Mouse (Mus musculus): Measurements from ENCODE around the gene C4b.

C4b gene

DNA sequence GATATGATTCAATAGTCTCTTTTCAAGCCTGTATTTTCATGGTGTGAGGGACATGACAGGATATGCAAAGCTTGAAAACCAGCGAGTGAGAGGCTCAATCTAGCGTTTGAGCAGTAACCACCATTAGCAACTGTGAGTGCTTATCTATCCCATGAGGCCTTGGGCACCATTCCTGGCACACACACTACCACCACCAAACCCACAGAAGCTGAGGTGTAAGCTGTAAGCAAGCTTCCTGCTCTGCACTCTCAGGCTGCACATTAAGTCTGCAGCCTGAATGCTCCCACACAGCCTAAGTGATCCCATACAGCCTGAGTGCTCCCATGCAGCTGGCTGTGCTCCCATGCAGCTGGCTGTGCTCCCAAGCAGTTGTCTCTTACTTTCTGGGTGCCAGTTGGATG, 43.0 kb downstream of the C4b start:
- DNase-seq = no peak

DNA sequence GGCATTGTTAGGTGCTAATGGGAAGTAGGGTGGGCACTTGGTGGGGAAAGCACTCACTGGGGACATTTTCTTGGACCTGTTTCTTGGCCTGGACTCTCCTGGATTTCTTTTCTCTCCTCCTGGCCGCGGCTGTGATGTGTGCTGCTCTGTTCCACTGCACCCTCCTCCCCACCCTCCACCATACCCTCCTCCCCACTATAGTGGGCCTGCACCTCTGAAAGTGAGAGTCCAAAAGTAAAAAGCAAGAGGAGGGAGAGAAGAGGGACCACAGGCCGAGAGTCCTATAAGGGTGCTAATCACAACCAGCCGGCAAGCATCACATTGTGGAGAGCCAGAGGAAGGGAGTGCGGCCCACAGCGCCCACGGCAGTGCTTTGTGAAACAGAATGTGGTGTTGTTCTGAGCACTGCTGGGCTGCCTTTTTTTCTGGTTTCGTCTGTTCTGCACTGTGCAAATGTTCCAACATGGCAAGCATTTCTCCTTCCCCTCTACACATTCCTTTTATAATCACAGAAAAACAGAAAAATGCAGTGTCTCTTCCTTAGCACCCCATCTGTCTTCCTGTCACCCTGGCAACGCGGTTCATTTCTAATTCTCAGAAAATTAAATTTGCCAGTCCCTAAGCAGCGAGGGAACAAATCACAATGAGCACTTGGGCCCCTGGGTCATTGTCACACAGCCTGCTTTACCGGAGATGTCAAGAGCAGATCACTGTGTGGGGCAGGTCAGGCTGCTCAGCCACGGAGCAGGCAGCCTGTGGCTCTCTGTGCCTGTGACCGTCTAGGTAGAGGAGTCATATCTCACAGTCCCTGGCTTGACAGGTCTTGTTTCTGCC, 43.9 kb downstream of the C4b start:
- DNase-seq = no peak

DNA sequence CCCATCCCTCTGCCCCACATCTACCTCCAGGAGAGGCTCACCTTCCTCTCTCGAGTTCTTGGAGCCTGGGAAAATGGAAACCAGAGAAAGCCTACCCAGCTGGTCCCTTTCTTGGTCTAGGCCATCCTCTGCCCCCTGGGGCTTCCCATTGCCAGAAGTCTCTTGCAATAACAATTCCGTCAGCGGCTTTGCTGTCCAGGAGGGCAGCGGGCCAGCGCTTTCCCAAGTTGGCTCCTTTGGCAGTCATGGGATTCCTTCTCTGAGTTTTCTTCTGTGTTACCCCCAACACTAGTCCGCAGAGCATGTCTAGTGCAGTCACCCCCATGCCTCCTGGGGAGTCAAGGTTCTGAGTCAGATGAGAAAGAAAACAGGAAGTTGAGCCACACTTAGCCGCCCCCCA, 50.8 kb downstream of the C4b start:
- peak; percentile 51 for DNase-seq

DNA sequence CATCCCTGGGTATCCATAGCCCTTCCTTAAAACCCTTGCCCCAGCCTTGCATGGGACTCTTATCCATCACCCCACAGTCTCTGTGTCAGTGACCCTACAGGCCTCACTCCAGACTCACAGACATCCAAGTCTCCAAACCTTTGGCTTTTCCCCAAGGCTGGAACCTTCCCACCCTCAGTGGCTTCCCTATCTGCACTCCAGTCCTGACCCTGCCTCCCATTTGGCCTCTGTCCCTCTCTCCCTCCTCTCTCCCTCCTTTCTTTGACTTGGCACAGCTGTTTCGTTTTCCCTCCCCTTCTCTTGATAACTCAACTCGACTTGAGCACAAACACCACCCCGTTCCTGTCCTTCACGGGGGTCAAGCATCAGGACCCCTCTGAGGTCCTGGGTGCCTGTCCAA, 53.2 kb downstream of the C4b start:
- peak; percentile 56 for DNase-seq

DNA sequence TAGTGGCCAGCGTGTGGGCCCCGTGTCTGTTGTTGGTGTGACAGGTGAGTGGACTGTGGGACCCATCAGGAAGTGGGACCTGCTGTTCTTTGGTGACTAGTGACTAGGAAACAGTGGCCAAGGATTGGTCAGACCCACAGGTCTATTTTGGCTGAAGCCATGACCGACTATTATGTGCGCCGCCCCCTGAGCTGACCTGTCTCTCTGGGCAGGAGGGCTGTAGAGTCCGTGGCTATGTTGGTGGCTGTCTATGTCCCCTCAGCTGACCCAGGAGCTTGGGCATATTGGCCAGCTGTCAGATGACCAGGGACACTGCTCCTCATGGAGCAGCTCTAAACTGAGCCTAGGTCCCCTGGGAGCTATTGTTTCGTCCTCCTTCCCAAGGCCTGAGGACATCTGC, 54.8 kb downstream of the C4b start:
- DNase-seq = no peak

DNA sequence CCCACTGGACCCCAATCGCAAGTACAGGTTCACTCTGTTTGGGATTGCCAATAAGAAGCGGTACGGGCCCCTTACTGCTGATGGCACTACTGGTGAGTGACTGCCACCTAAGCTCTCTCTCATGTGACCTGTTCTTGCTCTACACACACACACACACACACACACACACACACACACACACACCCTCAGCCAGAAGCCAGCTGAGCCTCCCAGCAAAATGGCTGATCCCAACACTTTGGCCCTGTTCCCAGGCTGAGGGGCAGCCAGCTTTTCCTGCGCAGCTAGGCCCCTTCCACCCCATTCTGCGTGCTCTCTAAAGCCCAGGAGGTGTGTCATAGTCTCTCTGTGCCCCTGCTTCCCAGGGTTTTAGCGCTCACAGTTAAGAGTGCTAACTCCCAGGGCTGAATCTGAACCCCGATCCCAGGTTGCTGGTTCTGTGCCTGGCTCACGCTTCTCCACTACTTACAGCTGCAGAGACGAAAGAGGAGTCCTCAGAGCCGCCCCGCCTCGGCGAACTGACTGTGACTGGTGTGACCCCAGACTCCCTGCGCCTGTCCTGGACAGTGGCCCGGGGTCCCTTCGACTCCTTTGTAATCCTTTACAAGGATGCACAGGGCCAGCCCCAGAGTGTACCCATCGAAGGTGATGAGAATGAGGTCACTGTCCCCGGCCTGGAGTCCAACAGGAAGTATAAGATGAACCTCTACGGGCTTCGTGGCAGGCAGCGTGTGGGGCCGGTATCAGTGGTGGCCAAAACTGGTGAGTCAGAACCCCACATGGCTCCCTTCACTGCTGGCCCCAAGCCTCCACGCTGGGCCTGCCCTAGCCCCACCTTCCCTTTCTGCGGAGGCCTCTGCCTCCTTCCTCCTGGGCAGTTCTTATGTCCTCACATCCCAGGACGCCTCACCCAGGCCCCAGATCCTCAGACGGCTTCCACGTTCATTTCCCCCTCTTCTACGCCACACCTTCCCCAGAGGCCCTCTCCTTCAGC, 58.3 kb downstream of the C4b start:
- no peak for DNase-seq

DNA sequence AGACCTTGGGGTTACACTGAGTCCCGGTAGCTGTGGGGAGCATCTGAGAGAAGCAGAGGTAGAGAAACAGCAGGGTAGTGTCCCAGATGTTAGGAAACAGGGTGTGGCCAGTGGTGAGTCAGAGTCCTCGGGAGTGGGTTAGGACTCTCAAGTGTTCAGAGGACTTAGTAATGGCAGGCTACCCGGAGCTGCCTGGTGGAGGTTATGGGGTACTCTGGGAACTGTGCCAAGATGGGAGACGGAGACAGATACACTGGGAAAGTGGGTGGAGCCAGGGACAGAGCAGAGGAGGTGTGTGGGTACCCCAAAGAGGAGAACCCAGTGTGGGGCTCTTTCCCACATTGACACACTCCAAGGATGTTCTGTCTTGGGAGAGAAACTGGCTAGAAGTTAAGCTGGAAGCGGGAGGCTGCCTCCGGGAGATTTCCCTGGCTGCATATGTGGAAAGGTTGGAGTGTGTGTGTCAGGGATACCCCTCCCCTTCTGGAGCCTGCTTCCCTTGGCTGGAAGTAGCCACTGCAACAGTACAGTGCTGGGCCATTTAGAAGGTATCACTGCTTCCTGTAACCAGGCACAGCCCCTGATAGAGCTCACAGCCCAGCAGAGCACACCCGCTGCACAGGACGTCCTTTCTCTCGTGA, 59.3 kb downstream of the C4b start:
- no peak for DNase-seq

DNA sequence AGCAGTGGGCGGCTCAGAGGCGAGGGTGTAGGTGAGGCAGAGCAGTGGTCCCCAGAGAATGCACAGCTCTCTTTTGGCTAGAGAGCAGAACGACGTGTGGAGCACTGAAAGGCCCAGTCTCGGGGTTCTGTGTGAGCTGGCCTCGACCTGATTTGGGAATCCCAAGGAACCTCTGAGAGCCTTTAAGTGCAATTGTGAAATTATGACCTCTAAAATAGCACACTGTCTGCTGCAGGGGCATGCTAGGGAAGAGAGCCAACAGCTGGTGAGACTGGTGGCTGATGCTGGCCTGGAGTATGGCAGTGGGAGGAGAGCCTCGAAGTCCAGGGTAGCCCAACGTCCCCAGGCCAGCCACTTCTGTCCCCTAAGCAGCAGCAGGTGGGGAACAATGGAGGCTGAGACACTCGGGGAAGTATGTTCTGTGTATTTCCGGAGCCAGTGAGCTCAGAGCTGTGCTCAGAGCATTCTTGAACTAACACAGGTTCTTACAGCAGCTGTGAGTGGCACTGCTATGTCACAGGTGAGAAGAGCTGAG, 59.9 kb downstream of the C4b start:
- DNase-seq = no peak

DNA sequence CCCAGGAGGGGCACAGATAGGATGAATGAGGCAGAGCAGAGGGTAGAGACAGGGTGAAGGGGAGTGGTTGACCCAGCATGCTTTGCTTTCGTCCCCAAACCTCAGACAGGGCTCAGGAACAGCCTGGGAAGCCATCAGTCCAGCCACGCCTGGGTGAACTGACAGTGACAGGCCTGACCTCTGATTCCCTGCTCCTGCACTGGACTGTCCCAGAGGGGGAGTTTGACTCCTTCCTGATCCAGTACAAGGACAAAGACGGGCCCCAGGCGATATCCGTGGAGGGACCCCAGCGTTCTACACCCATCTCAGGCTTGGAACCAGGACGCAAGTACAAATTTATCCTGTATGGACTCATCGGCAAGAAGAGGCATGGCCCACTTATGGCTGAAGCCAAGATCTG, 60.5 kb downstream of the C4b start:
- no peak for DNase-seq

DNA sequence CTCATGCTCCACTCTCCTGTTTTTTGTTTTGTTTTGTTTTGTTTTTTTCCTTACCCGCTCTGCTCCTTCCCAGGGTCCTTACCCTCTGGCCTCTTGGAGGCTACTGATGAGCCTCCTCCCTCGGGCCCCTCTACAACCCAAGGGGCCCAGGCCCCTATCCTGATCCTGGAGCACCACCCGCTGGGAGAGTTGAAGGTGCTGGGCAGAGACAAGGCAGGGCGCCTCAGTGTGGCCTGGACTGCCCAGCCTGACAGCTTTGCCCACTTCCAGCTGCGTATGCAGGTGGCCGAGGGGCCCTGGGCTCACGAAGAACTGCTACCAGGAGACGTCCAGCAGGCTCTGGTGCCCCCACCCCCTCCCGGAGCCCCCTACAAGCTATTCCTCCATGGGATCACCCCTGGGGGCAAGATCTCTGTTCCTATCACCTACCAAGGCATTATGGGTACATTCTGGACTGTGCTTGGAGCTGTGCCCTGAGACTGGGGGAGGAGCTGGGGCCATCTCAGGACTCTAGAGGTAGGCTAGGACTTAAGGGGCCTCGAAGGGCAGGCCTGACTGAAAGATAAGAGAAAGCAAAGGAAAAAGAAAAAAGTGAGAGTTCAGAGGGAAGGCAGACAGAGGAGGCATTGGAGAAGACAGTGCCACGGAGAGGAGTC, 61.7 kb downstream of the C4b start:
- peak; percentile 35 for DNase-seq

DNA sequence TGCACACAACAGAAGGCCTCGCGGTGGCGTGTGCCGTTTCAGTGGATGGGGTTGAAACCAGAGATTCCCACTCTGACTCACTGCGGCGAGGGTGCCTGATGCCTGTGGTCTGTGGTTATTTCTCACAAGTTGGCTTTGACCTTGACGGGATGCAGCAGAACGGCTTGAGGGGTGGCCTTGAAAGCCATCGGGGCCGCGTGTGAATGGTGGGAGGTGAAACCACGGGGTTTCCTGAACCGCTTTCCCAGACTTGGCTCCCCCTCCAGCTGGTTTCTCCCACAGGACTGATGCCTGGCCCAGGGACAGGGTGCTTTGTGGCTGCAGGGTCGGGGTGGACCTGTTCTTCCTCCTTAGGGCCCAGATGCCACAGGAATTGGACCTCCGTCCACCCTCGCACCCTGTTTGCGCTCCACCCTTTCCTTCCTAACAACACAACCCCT, 62.5 kb downstream of the C4b start:
- DNase-seq = peak; percentile 71

DNA sequence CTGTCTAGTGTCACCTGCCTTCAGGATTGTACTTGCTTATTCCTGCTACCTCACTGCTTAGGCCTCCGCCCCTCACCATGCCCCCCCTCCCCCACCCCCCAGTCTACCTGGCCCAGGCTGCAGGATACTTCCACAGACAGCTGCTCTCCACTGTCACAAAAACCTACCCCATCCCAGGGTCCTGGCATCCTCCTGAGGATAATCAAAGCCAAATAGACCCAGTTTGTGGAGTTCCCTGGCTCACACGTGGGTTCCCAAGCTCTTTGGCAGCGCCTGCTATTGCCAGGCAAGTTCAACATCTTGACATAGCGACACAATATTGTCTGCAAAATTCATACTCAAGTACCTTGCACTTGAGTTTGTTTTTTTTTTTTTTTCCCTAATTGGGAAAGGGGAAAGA, 63.1 kb downstream of the C4b start:
- DNase-seq = no peak

DNA sequence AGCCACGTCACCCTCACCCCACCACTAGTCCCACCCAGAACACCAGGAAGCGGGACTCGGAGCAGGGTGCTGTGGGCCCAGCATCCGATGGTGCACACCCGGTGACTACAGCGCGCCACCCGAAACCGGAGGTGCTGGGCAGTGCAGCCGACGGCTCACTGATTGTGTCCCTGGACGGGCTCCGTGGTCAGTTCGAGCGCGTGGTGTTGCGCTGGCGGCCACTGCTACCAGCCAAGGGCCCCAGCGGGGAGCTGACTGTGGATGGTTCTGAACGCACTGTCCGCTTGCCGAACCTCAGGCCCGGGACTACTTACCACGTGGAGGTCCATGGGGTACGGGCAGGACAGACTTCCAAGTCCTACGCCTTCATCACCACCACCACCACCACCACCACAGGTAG, 63.5 kb downstream of the C4b start:
- DNase-seq = no peak

Measured in kidney, adult 11 months (tissue).